Mouse (Mus musculus): ENCODE results near the gene Adra1b.

- TF ChIP-seq CTCF (conservative IDR thresholded peaks at IDR 0.05; ENCODE audit: low read length) (no peak), NANOG (IDR thresholded peaks at IDR 0.05; ENCODE audit: borderline replicate concordance, low read length) (no peak)
Measured at GRCm38 (mm10) chr11:43925584-43925983, 24.6 kb upstream of the Adra1b start.

Data from E14TG2a.4 (cell line).